Mouse (Mus musculus) intestine, embryonic 14.5 days (tissue): ENCODE data around the gene Gm20521. TPM values are rescaled to one million over a fixed set of nuclear protein-coding genes. Genes with fewer than 3 reads are reported as not detected.

Source experiments
- ATAC-seq: fragments of 200-750 bp; cut with Nextera tagmentation; replicated peaks from 2 replicates; pipeline ENCODE4 v1.8.0; 2017; ENCODE audit warnings: low read depth, moderate number of reproducible peaks, moderate TSS enrichment, moderate library complexity; ENCODE audit not compliant: low FRiP score, low TSS enrichment
- DNase-seq: peaks from one replicate; pipeline ENCODE4 v3.0.0-alpha.2; 2018; ENCODE audit warnings: low spot score
- H3K27ac ChIP-seq: fragments of 300-500 bp; sonication (generic); 2 replicates; pipeline ENCODE4 v1.5.1; 2014; ENCODE audit warnings: low read depth, mild to moderate bottlenecking, control low read depth
- H3K27me3 ChIP-seq: fragments of 300-500 bp; sonication (generic); replicated peaks from 2 replicates; pipeline ENCODE4 v1.6.1; 2014; ENCODE audit warnings: low read length, control low read depth; ENCODE audit not compliant: control insufficient read depth, insufficient read depth
- H3K36me3 ChIP-seq: fragments of 300-500 bp; sonication (generic); 2 replicates; pipeline ENCODE4 v1.6.1; 2014; ENCODE audit warnings: low read length, control low read depth; ENCODE audit not compliant: control insufficient read depth, insufficient read depth
- H3K4me1 ChIP-seq: fragments of 300-500 bp; sonication (generic); replicated peaks from 2 replicates; pipeline ENCODE4 v1.6.1; 2014; ENCODE audit warnings: low read length, control low read depth, mixed read lengths; ENCODE audit not compliant: control insufficient read depth, insufficient read depth
- H3K4me2 ChIP-seq: fragments of 300-500 bp; sonication (generic); 2 replicates; pipeline ENCODE4 v1.6.1; 2014; ENCODE audit warnings: low read length
- H3K4me3 ChIP-seq: fragments of 300-500 bp; sonication (generic); 2 replicates; pipeline ENCODE4 v1.5.1; 2014; ENCODE audit warnings: low read depth, low read length, control low read depth, mixed read lengths
- H3K9ac ChIP-seq: fragments of 300-500 bp; sonication (generic); 2 replicates; pipeline ENCODE4 v1.6.1; 2014; ENCODE audit warnings: mild to moderate bottlenecking, low read length
- H3K9me3 ChIP-seq: fragments of 300-500 bp; sonication (generic); 2 replicates; pipeline ENCODE4 v1.6.1; 2016; ENCODE audit warnings: low read length, control low read depth; ENCODE audit not compliant: control insufficient read depth
- WGBS: fragments of 180-500 bp; shearing (Covaris S2); extraction: QIAGEN DNeasy Blood & Tissue Kit; methylation state at CpG from one replicate; pipeline ENCODE4 v1.1.7; 2014; 5-methylcytosine and 5-hydroxymethylcytosine counted together
- polyA plus RNA-seq: library from polyadenylated mRNA; unstranded; fragments of >200 nt; fragmentation: Nextera tagmentation; extraction: Ambion mirVana; gene quantifications from 2 replicates; pipeline ENCODE4 v1.2.1, GENCODE M21; 2014

The Gm20521 gene
- polyA plus RNA-seq, 1 experiment from 2014 or later: 0.28 TPM

- H3K27me3 ChIP-seq: no peaks in the 10 kb centered on the region
- WGBS: 81% methylated on average over 5 of the region's 5 CpGs
- no peaks in the 10 kb centered on the region; the same call in 1 of the 2 replicates for H3K4me1 ChIP-seq
- no peak overlapping the region for H3K4me3 ChIP-seq
- no peak for DNase-seq
- no peak overlapping the region for H3K9ac ChIP-seq
- ATAC-seq: no peak
- no peaks in the 10 kb centered on the region for H3K9me3 ChIP-seq
- H3K27ac ChIP-seq: no peak overlapping the region
- no peak overlapping the region for H3K4me2 ChIP-seq
- no peaks in the 10 kb centered on the region for H3K36me3 ChIP-seq
Observed at GRCm38 (mm10) chr14:54865626-54866025, 17.6 kb upstream of the Gm20521 start.

- no peaks in the 10 kb centered on the region for H3K9me3 ChIP-seq
- no peaks in the 10 kb centered on the region for H3K36me3 ChIP-seq
- H3K4me2 ChIP-seq: no peak overlapping the region
- no peak overlapping the region for H3K27ac ChIP-seq
- 57% methylated on average over 3 of the region's 3 CpGs for WGBS
- H3K4me1 ChIP-seq: no peaks in the 10 kb centered on the region; the same call in 1 of the 2 replicates
- no peak overlapping the region for H3K9ac ChIP-seq
- no peaks in the 10 kb centered on the region for H3K27me3 ChIP-seq
- H3K4me3 ChIP-seq: no peak overlapping the region
- ATAC-seq (no peak), DNase-seq (no peak)
Observed at GRCm38 (mm10) chr14:54866268-54866667, 17.0 kb upstream of the Gm20521 start.

- H3K4me3 ChIP-seq: no peak overlapping the region
- H3K9me3 ChIP-seq: no peaks in the 10 kb centered on the region
- H3K27ac ChIP-seq: no peak overlapping the region
- no peaks in the 10 kb centered on the region for H3K36me3 ChIP-seq
- no peak overlapping the region for H3K9ac ChIP-seq
- ATAC-seq (no peak), DNase-seq (no peak)
- no peaks in the 10 kb centered on the region for H3K27me3 ChIP-seq
- H3K4me2 ChIP-seq: no peak overlapping the region
- H3K4me1 ChIP-seq: no peaks in the 10 kb centered on the region; the same call in 1 of the 2 replicates
- 57% methylated on average over 5 of the region's 5 CpGs for WGBS
Observed at GRCm38 (mm10) chr14:54866936-54867335, 16.3 kb upstream of the Gm20521 start.

GRCm38 (mm10) chr14:54868026-54868425, 15.2 kb upstream of the Gm20521 start:
- Histone ChIP-seq H3K27ac (no peak overlapping the region), H3K36me3 (no peaks in the 10 kb centered on the region), H3K9ac (no peak overlapping the region), H3K27me3 (no peaks in the 10 kb centered on the region), H3K9me3 (no peaks in the 10 kb centered on the region), H3K4me1 (no peaks in the 10 kb centered on the region; the same call in 1 of the 2 replicates), H3K4me2 (no peak overlapping the region), H3K4me3 (no peak overlapping the region)
- ATAC-seq: no peak
- DNase-seq: no peak
- 83% methylated on average over 4 of the region's 4 CpGs for WGBS

- H3K9me3 ChIP-seq: no peaks in the 10 kb centered on the region
- DNase-seq: no peak
- 86% methylated on average over 5 of the region's 5 CpGs for WGBS
Observed at GRCm38 (mm10) chr14:54870861-54871260, 12.4 kb upstream of the Gm20521 start, which contains the start of gene Homez. Gene Homez (minus strand): TSS chr14:54870961.

GRCm38 (mm10) chr14:54874165-54874564, 9.1 kb upstream of the Gm20521 start:
- WGBS: 86% methylated on average over 3 of the region's 3 CpGs
- ATAC-seq: no peak

More at GRCm38 (mm10) chr14:54870861-54871260, 12.4 kb upstream of the Gm20521 start, which contains the start of gene Homez:
- no peak within 1 kb of the TSS for H3K4me3 ChIP-seq
- no peak within 1 kb of the TSS for H3K9ac ChIP-seq
- no peak within 1 kb of the TSS for H3K27ac ChIP-seq
- no peak for ATAC-seq
- H3K4me1 ChIP-seq: no peaks in the 10 kb centered on the region
- no peak within 1 kb of the TSS for H3K4me2 ChIP-seq
- 0 out of 2 replicates have a peak, but pooled peaks cover 3% of the 10 kb centered on the region for H3K27me3 ChIP-seq
- H3K36me3 ChIP-seq: no peaks in the 10 kb centered on the region

GRCm38 (mm10) chr14:54875844-54876538, 7.2 kb upstream of the Gm20521 start:
- Histone ChIP-seq H3K27me3 (0 out of 2 replicates have a peak, but pooled peaks cover 4% of the 10 kb centered on the region), H3K9ac (peak overlapping the region; percentile 78), H3K4me1 (0 out of 2 replicates have a peak, but pooled peaks cover 4% of the 10 kb centered on the region), H3K9me3 (no peaks in the 10 kb centered on the region), H3K4me3 (peak overlapping the region; percentile 76), H3K4me2 (peak overlapping the region; percentile 86), H3K36me3 (no peaks in the 10 kb centered on the region), H3K27ac (peak overlapping the region; percentile 76)
- ATAC-seq (peak; percentile 11; the same call in 1 of the 2 replicates), DNase-seq (no peak)
- 3% methylated on average over 35 of the region's 36 CpGs for WGBS

More at GRCm38 (mm10) chr14:54874165-54874564, 9.1 kb upstream of the Gm20521 start:
- no peak overlapping the region for H3K4me3 ChIP-seq
- no peaks in the 10 kb centered on the region for H3K36me3 ChIP-seq
- no peak overlapping the region for H3K27ac ChIP-seq
- no peak overlapping the region for H3K9ac ChIP-seq
- H3K4me1 ChIP-seq: 0 out of 2 replicates have a peak, but pooled peaks cover 4% of the 10 kb centered on the region
- H3K27me3 ChIP-seq: 0 out of 2 replicates have a peak, but pooled peaks cover 4% of the 10 kb centered on the region
- H3K4me2 ChIP-seq: no peak overlapping the region
- DNase-seq: no peak
- H3K9me3 ChIP-seq: no peaks in the 10 kb centered on the region

- H3K9me3 ChIP-seq: no peaks in the 10 kb centered on the region
- peak overlapping the region; percentile 78 for H3K9ac ChIP-seq
- H3K27me3 ChIP-seq: 0 out of 2 replicates have a peak, but pooled peaks cover 4% of the 10 kb centered on the region
- 0 out of 2 replicates have a peak, but pooled peaks cover 4% of the 10 kb centered on the region for H3K4me1 ChIP-seq
- H3K4me2 ChIP-seq: peak overlapping the region; percentile 86
- H3K36me3 ChIP-seq: no peaks in the 10 kb centered on the region
- H3K27ac ChIP-seq: peak overlapping the region; percentile 76
- peak; percentile 90 for DNase-seq
- peak; percentile 92 for ATAC-seq
- 0% methylated on average over 64 of the region's 72 CpGs for WGBS
- H3K4me3 ChIP-seq: peak overlapping the region; percentile 76
Observed at GRCm38 (mm10) chr14:54876539-54877047, 6.6 kb upstream of the Gm20521 start.
